Mouse (Mus musculus) CD4-positive, CD25-positive, alpha-beta regulatory T cell (primary cell): ENCODE results near the gene Il27ra. TPM values are rescaled to one million over a fixed set of nuclear protein-coding genes. Genes with fewer than 3 reads are reported as not detected.

Experiments used
- polyA plus RNA-seq: library from polyadenylated mRNA; unstranded; fragments of 100-300 nt; shearing (Covaris generic); gene quantifications from one replicate; pipeline ENCODE4 v1.2.1, GENCODE M21; 2017

Il27ra gene
- polyA plus RNA-seq, result 361 TPM

GRCm38 (mm10) chr8:84042066-84042947 lies at the start of gene Il27ra:
Gene Il27ra (minus strand): TSS chr8:84042589.

DNA sequence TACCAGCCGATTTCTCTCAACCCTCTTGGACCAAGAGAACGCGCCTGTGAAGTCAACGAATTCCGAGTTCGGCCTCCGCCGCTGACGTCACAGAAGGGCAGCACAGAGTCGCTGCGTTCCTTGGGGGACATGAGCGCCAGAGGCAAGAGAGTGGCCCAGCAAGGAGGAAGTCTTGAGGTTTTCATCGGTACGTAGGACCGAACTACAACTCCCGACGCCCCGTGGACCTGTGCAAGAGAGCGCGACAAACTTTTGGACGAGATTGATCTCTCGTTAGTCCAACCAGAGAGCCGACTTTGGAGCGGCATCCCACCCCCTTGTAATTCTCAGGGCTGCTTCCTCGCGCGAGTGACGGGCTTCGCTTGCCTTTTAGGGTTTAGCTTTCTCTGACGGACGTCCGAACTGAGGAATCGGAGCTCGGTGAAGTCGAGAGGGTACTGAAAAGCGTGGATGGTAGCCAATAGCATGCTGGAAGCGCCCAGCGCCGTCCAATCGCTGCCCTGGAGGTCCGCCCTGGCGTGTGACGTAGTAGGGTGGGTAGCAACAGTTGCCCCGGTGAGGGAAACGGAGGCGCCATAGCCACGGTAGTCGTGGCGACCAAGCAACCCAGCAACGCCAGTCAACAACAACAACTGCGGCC lies 24.0 kb upstream of the Il27ra start, which contains the start of gene Rfx1:
Gene Rfx1, plus strand, starts transcription at position 544 of the 640 bp plus-strand sequence.

DNA sequence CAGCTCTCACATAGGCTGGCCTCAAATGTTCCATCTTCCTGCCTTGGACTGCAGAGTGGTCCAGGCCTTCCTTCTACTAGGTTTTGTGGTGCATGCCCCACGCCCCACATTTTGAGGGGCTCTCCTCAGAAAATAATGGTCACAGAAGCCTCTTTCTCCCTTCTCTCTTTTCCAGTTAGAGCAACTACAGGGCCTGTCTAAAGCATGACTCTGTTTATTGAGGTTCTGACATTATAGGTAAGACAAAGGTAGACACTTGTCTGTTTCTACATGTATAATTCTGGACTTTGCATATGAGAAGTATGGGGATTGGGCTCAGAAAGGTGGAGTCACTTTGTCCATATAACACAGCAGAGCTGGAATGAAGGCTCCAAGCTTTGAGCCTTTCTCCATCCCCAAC lies 22.6 kb upstream of the Il27ra start, which contains the start of gene Gm10643:
Gene Gm10643, minus strand, starts transcription at position 101 of the 400 bp plus-strand sequence.

GRCm38 (mm10) chr8:84044900-84045299 lies 2.5 kb upstream of the Il27ra start, which contains the start of gene Rln3:
Gene Rln3 (minus strand): TSS chr8:84045000.

GRCm38 (mm10) chr8:84021096-84021495 lies 21.3 kb downstream of the Il27ra start, which contains the start of gene Palm3:
Gene Palm3 (plus strand): TSS chr8:84021471.

GRCm38 (mm10) chr8:84011705-84012498 lies 30.5 kb downstream of the Il27ra start, which contains the start of gene 2210011C24Rik:
Gene 2210011C24Rik (minus strand): TSS chr8:84012171.

DNA sequence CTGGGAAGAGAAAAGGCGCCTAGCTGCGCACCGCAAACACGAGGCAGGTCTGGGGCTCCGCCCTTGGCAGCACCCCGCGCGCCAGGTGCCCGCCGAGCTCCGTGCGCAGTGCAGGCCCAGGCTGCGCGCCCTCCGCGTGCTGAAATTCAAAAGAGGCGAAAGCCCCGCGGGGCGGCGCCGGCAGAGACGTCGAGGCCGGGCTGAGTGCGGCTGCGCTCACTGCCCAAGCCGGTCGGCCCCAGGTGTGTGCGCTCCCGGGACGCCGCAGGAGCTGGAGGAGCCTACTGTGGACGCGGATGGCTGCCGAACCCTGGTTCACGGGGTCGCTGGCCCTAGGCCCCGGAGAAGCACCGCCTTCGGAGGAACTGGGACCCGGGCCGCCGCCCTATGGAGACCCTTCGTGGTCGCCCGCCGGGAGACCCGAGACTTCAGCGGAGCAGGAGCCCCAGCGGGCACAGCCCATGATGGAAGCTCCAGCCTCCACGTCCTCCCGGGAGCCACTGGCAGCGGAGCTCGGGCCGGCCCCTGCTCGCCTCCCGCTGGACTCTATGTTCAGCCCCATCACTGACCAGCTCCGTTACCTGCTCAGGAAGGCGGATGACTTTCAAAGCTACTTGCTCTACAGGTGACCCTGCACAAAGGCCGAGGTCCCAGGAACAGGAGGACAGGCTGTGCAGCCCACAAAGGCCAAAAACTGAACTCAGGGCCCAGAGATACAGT lies 40.9 kb downstream of the Il27ra start, which contains the start of gene 1700067K01Rik:
Gene 1700067K01Rik, plus strand, starts transcription at position 222 of the 720 bp plus-strand sequence.

DNA sequence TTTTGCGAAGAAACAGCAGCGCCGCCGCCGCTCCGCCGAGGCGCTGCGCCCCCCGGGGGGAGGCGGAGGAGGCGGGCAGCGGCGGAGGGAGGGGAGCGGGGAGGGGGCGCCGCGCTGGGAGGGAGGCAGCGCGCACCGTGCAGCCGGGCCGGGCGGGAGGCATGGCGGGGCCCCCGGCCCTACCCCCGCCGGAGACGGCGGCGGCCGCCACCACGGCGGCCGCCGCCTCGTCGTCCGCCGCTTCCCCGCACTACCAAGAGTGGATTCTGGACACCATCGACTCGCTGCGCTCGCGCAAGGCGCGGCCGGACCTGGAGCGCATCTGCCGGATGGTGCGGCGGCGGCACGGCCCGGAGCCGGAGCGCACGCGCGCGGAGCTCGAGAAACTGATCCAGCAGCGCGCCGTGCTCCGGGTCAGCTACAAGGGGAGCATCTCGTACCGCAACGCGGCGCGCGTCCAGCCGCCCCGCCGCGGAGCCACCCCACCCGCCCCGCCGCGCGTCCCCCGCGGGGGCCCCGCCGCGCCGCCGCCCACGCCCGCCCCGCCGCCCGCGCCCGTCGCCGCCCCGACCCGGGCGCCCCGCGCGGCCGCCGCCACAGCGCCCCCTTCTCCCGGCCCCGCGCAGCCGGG lies 44.8 kb downstream of the Il27ra start, which contains the start of gene Samd1:
Gene Samd1, plus strand, starts transcription at position 162 of the 631 bp plus-strand sequence.

Other genes with a start within 250 kb of the Il27ra start
- gene Adgrl1, start 142.5 kb downstream of the Il27ra start, polyA plus RNA-seq, result 8.6 TPM
- gene Gm10644, start 87.4 kb downstream of the Il27ra start, polyA plus RNA-seq, result 0.49 TPM
- 16.3 TPM for gene Asf1b, start 87.1 kb downstream of the Il27ra start, polyA plus RNA-seq
- 68.8 TPM for gene Prkaca, start 69.6 kb downstream of the Il27ra start, polyA plus RNA-seq
- gene Samd1, start 44.9 kb downstream of the Il27ra start, polyA plus RNA-seq, result 16.4 TPM
- 0.54 TPM for gene 1700067K01Rik, start 41.1 kb downstream of the Il27ra start, polyA plus RNA-seq
- 1.3 TPM for gene 2210011C24Rik, start 30.4 kb downstream of the Il27ra start, polyA plus RNA-seq
- gene Palm3, start 21.1 kb downstream of the Il27ra start, polyA plus RNA-seq, result 14.5 TPM
- 133 TPM for gene Rln3, start 2.4 kb upstream of the Il27ra start, polyA plus RNA-seq
- gene Gm10643, start 22.5 kb upstream of the Il27ra start, polyA plus RNA-seq, result 2.0 TPM
- gene Rfx1, start 24.2 kb upstream of the Il27ra start, polyA plus RNA-seq, result 42.0 TPM
- 33.5 TPM for gene Dcaf15, start 62.2 kb upstream of the Il27ra start, polyA plus RNA-seq
- gene Podnl1, start 83.4 kb upstream of the Il27ra start, polyA plus RNA-seq, result 11.6 TPM
- gene Cc2d1a, start 105.3 kb upstream of the Il27ra start, polyA plus RNA-seq, result 46.5 TPM
- gene 4930432K21Rik, start 105.4 kb upstream of the Il27ra start, polyA plus RNA-seq, result 2.3 TPM
- 0.75 TPM for gene Nanos3, start 142.6 kb upstream of the Il27ra start, polyA plus RNA-seq
- 14.7 TPM for gene Zswim4, start 194.5 kb upstream of the Il27ra start, polyA plus RNA-seq
- 243 TPM for gene D8Ertd738e, start 207.1 kb upstream of the Il27ra start, polyA plus RNA-seq
- gene Mri1, start 214.7 kb upstream of the Il27ra start, polyA plus RNA-seq, result 128 TPM
- 40.3 TPM for gene Ccdc130, start 227.8 kb upstream of the Il27ra start, polyA plus RNA-seq